Mouse (Mus musculus) olfactory bulb, adult 2 months (tissue): ENCODE data around the gene Ryr1.

Source experiments
- CTCF ChIP-seq: fragments of 200-500 bp; IDR thresholded peaks from 2 replicates; pipeline ENCODE4 v1.5.1; 2012; ENCODE audit warnings: low read depth, mild to moderate bottlenecking, low read length, moderate library complexity; ENCODE audit not compliant: insufficient read depth
- POLR2A ChIP-seq: fragments of 200-500 bp; IDR thresholded peaks from 2 replicates; pipeline ENCODE4 v1.6.1; 2012; ENCODE audit warnings: mild to moderate bottlenecking, low read depth, low read length, moderate library complexity; ENCODE audit not compliant: insufficient read depth

DNA sequence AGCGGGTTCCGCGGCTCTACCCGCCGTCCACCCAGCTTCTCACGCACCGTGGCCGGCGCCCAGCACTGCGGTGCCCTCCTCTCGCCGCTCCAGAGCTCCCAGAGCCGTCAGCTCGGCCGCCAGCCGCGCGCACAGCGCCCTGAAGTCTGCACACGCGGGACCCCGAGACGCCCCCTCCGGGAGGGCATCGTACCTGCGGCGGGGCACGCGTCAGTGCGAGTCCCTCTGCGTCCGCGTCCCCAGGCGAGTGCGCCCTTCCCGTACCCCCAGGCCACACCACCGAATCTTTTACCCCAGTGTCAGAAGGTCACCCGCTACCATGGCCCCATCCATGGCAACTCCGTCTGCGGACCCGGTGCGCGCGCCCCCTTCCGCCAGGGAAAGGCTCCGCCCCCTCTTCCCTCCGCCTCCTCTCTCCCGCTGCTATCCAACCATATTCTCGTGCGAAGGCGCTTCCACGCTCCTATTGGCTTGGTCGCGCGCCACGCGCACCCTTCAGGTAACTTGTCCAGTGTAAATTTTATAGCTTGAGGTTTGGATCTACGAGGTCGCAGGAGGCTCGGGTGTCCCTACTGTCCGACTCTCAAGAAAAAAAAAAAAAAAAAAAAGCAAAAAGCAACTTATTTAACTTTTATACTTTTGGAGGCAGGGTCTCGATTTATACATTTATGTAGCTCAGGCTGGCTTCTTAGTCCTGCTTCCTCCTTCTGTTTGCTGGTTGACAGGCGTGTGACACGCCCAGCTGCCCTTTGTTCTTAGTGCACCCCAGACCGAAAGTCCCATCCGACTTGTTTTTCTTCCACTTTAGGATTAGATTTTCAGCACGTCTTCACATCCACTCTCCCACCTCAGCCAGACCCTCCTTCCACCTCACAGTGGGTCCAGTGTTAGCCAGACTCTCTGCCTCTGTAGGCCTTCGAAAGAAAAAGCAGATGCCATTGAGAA lies 31.1 kb upstream of the Ryr1 start, which contains the start of gene Fam98c:
- no peak; the same call in none of the 2 replicates for TF ChIP-seq POLR2A
- TF ChIP-seq CTCF = no peak
